Mouse (Mus musculus) right cerebral cortex, adult 2 months (tissue): Measurements from ENCODE around the gene G3bp2.

ENCODE experiments used
- DNase-seq, 2 experiments: peaks; one replicate each; pipeline ENCODE4 v3.0.0; 2021 to 2022; ENCODE audit warnings: low spot score in 2 of 2

The G3bp2 gene

GRCm38 (mm10) chr5:92098351-92099109 is 15.0 kb upstream of the G3bp2 start:
- no peak for DNase-seq

- DNase-seq: no peak
These were observed 14.3 kb upstream of the G3bp2 start for GRCm38 (mm10) chr5:92097779-92098178.

- no peak for DNase-seq
These were observed 13.3 kb upstream of the G3bp2 start for GRCm38 (mm10) chr5:92096786-92097185.

- no peak for DNase-seq
These were observed 10.5 kb upstream of the G3bp2 start for GRCm38 (mm10) chr5:92094062-92094415.

GRCm38 (mm10) chr5:92093263-92094061 is 9.9 kb upstream of the G3bp2 start:
- DNase-seq: no peak

- no peak for DNase-seq
These were observed 4.0 kb upstream of the G3bp2 start for GRCm38 (mm10) chr5:92087469-92087868.

- DNase-seq: no peak
These were observed 2.5 kb upstream of the G3bp2 start for GRCm38 (mm10) chr5:92085821-92086550.

GRCm38 (mm10) chr5:92085246-92085645 is 1.7 kb upstream of the G3bp2 start:
- no peak for DNase-seq

GRCm38 (mm10) chr5:92082821-92083401 is 608 bp downstream of the G3bp2 start:
- DNase-seq: peak; percentile 58 to 63

GRCm38 (mm10) chr5:92081326-92081725 is 2.2 kb downstream of the G3bp2 start:
- no peak for DNase-seq

- DNase-seq: no peak
These were observed 3.1 kb downstream of the G3bp2 start for GRCm38 (mm10) chr5:92080400-92080799.

- no peak for DNase-seq
These were observed 4.2 kb downstream of the G3bp2 start for GRCm38 (mm10) chr5:92079304-92079703.

GRCm38 (mm10) chr5:92078751-92079150 is 4.8 kb downstream of the G3bp2 start:
- DNase-seq: no peak

- no peak for DNase-seq
These were observed 7.2 kb downstream of the G3bp2 start for GRCm38 (mm10) chr5:92076273-92076672.

- DNase-seq: no peak
These were observed 9.5 kb downstream of the G3bp2 start for GRCm38 (mm10) chr5:92074061-92074460.

- no peak for DNase-seq
These were observed 20.3 kb downstream of the G3bp2 start for GRCm38 (mm10) chr5:92063192-92063591.

- DNase-seq: no peak
These were observed 30.7 kb downstream of the G3bp2 start for GRCm38 (mm10) chr5:92052866-92053265.

GRCm38 (mm10) chr5:92050419-92050818 is 33.1 kb downstream of the G3bp2 start:
- DNase-seq: no peak

GRCm38 (mm10) chr5:92043783-92044182 is 39.7 kb downstream of the G3bp2 start, which contains the start of gene Cdkl2:
Gene Cdkl2, minus strand, starts transcription at chr5:92043883.
- no peak for DNase-seq

- DNase-seq: peak; percentile 97 to 98
These were observed 40.9 kb downstream of the G3bp2 start for GRCm38 (mm10) chr5:92042377-92043348.

GRCm38 (mm10) chr5:92019960-92020359 is 63.6 kb downstream of the G3bp2 start:
- DNase-seq: no peak
